Mouse (Mus musculus) C2C12 (cell line): ENCODE results near the gene Selenow. TPM values are rescaled to one million over a fixed set of nuclear protein-coding genes. Genes with fewer than 3 reads are reported as not detected.

Experiments
- H3K27me3 ChIP-seq: one replicate; pipeline ENCODE4 v1.6.1; 2011; ENCODE audit not compliant: control insufficient read depth, insufficient read depth, insufficient read length
- H3K36me3 ChIP-seq: one replicate; pipeline ENCODE4 v1.6.1; 2011; ENCODE audit not compliant: control insufficient read depth, insufficient read depth
- H3K4me3 ChIP-seq: one replicate; pipeline ENCODE4 v1.5.1; 2011; ENCODE audit warnings: mild to moderate bottlenecking, control low read depth; ENCODE audit not compliant: poor library complexity, insufficient read depth, severe bottlenecking
- H3K79me2 ChIP-seq: one replicate; pipeline ENCODE4 v1.6.1; 2011; ENCODE audit not compliant: control insufficient read depth, insufficient read depth
- H3K79me3 ChIP-seq: one replicate; pipeline ENCODE4 v1.6.1; 2011; ENCODE audit warnings: low read depth, control low read depth
- H3ac ChIP-seq: one replicate; pipeline ENCODE3; 2011; ENCODE audit warnings: low read depth; ENCODE audit not compliant: control insufficient read depth, insufficient read length
- CEBPB ChIP-seq: IDR thresholded peaks from one replicate; pipeline ENCODE4 v1.6.1; 2011; ENCODE audit warnings: low read depth, mild to moderate bottlenecking, control low read depth, moderate library complexity
- CTCF ChIP-seq: IDR thresholded peaks from one replicate; pipeline ENCODE4 v1.5.1; 2011; ENCODE audit not compliant: control insufficient read depth, insufficient read depth, insufficient read length
- FOSL1 ChIP-seq: IDR thresholded peaks from one replicate; pipeline ENCODE4 v1.8.0; 2011; ENCODE audit warnings: mild to moderate bottlenecking, low read length; ENCODE audit not compliant: poor library complexity, insufficient read depth, severe bottlenecking
- MAX ChIP-seq: IDR thresholded peaks from one replicate; pipeline ENCODE4 v1.6.1; 2011; ENCODE audit warnings: mild to moderate bottlenecking, control low read depth
- MYOD1 ChIP-seq: IDR thresholded peaks from one replicate; pipeline ENCODE4 v1.6.1; 2011; ENCODE audit warnings: low read depth; ENCODE audit not compliant: control insufficient read depth, insufficient read length
- MYOG ChIP-seq: IDR thresholded peaks from one replicate; pipeline ENCODE4 v1.6.1; 2011; ENCODE audit not compliant: control insufficient read depth, insufficient read length; ENCODE audit errors: extremely low read depth
- USF1 ChIP-seq: IDR thresholded peaks from one replicate; pipeline ENCODE4 v1.6.1; 2011; ENCODE audit warnings: low read depth, mild to moderate bottlenecking, control low read depth, moderate library complexity
- polyA plus RNA-seq: library from polyadenylated mRNA; unstranded; fragments of >200 nt; fragmentation: generic; extraction: Trizol; gene quantifications from one replicate; pipeline ENCODE4 v1.2.1, GENCODE M21; 2012; ENCODE audit warnings: missing spikeins

The Selenow gene
- polyA plus RNA-seq, 1 experiment, result 423 TPM

GRCm38 (mm10) chr7:15881831-15882230 is 40.4 kb downstream of the Selenow start:
- Histone ChIP-seq H3K79me3 (no peaks in the 10 kb centered on the region), H3K4me3 (no peak overlapping the region), H3K27me3 (no peaks in the 10 kb centered on the region), H3ac (no peak overlapping the region), H3K36me3 (no peaks in the 10 kb centered on the region), H3K79me2 (no peaks in the 10 kb centered on the region)
- TF ChIP-seq CEBPB, result no peak
- TF ChIP-seq USF1, result no peak
- TF ChIP-seq FOSL1, result no peak
- TF ChIP-seq MAX, result no peak
- TF ChIP-seq MYOD1, result no peak
- no peak for TF ChIP-seq CTCF
- no peak for TF ChIP-seq MYOG

- H3K36me3 ChIP-seq, result no peaks in the 10 kb centered on the region
- H3ac ChIP-seq, result no peak overlapping the region
- H3K79me2 ChIP-seq, result no peaks in the 10 kb centered on the region
- H3K4me3 ChIP-seq, result no peak overlapping the region
- TF ChIP-seq CEBPB, result no peak
- no peak for TF ChIP-seq CTCF
- H3K27me3 ChIP-seq, result no peaks in the 10 kb centered on the region
- H3K79me3 ChIP-seq, result no peaks in the 10 kb centered on the region
Measured at GRCm38 (mm10) chr7:15881388-15881787, 40.8 kb downstream of the Selenow start.

- no peaks in the 10 kb centered on the region for H3K36me3 ChIP-seq
- H3K27me3 ChIP-seq, result peaks cover 7% of the 10 kb centered on the region
- H3K4me3 ChIP-seq, result no peak within 1 kb of the TSS
- no peak for TF ChIP-seq MYOD1
- no peak for TF ChIP-seq USF1
- TF ChIP-seq FOSL1, result no peak
- no peak for TF ChIP-seq CTCF
- TF ChIP-seq MAX, result no peak
- H3K79me3 ChIP-seq, result no peaks in the 10 kb centered on the region
- no peak within 1 kb of the TSS for H3ac ChIP-seq
- no peaks in the 10 kb centered on the region for H3K79me2 ChIP-seq
Measured at GRCm38 (mm10) chr7:15879756-15880155, 42.4 kb downstream of the Selenow start, which contains the start of gene Crx. Crx (minus strand) TSS chr7:15879968.

Other genes starting within 250 kb of the Selenow start
- gene Obox5, start 172.3 kb downstream of the Selenow start, polyA plus RNA-seq, result not detected
- not detected for gene Obox6, start 82.7 kb downstream of the Selenow start, polyA plus RNA-seq
- gene Crx, start 42.4 kb downstream of the Selenow start, polyA plus RNA-seq, result not detected
- gene Crxos, start 39.8 kb downstream of the Selenow start, polyA plus RNA-seq, result not detected
- gene Nop53, start 23.7 kb upstream of the Selenow start, polyA plus RNA-seq, result 228 TPM
- 98.7 TPM for gene Ehd2, start 45.2 kb upstream of the Selenow start, polyA plus RNA-seq
- 4.3 TPM for gene Bicra, start 125.5 kb upstream of the Selenow start, polyA plus RNA-seq
- not detected for gene Zfp541, start 139.4 kb upstream of the Selenow start, polyA plus RNA-seq
- gene Napa, start 176.1 kb upstream of the Selenow start, polyA plus RNA-seq, result 138 TPM
- 13.1 TPM for gene Kptn, start 197.5 kb upstream of the Selenow start, polyA plus RNA-seq
- gene Slc8a2, start 207.4 kb upstream of the Selenow start, polyA plus RNA-seq, result 0.02 TPM